Mouse (Mus musculus): ENCODE measurements at regions not wholly inside any gene's neighbourhood (a gene's known extent, or its start where the extent isn't known, plus 50 kb on each side); places are given as distances from the start of the nearest gene placed in this dataset.

DNA sequence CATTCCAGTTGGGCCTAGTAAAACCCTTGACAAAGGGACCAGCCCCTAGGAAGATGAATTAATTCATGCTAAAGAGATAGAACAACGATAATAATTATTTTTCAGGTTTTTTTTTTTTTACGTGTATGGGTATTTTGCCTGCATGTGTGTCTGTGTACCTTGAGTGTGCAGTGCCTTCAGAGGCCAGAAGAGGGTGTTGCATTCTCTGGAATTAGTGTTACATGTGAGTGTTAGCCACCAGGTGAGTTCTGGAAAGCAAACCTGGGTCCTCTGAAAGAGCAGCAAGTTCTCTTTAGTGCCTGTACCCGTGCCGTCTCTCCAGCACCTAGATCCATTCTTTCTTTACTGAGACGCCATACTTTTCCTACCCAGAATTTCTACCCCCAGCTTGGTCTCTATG lies 92.8 kb upstream of the Sox13 start:
- H3K36me3 ChIP-seq = no peaks in the 10 kb centered on the region
- no peak overlapping the region for H3K27ac ChIP-seq (replicated peaks)
- no peak overlapping the region for H3K4me2 ChIP-seq (replicated peaks)
- no peaks in the 10 kb centered on the region for H3K4me1 ChIP-seq
- H3K4me3 ChIP-seq (replicated peaks) = no peak overlapping the region
- no peak for ATAC-seq (ENCODE audit: insufficient number of reproducible peaks, low FRiP score, low TSS enrichment, low read depth)
- 94% methylated on average over 5 of the region's 5 CpGs for WGBS
- no peaks in the 10 kb centered on the region for H3K9me3 ChIP-seq (replicated peaks)
- H3K9ac ChIP-seq = no peak overlapping the region
- no peaks in the 10 kb centered on the region for H3K27me3 ChIP-seq

DNA sequence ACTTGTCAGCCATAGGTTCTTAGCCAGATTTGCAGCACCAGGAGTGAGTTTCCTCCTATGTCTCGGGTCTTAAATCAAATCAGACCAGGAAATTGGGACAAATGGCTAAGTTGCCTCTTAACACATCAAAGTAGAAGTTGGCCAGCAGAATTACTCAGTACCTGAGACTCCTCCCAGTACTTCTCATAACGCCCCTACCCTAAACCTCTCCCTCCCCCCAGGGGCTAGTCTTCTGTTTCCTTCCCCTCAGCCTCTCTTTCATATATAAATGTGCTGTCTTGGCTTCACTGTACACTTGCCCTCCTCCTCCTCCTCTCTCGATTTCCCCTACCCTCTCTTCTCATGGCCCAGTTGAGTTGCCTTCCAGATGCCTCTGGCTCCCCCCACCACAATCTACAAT lies 79.9 kb upstream of the Sox13 start:
- Histone ChIP-seq H3K36me3 (no peaks in the 10 kb centered on the region), H3K4me2 (replicated peaks) (no peak overlapping the region), H3K4me1 (no peaks in the 10 kb centered on the region; the same call in 1 of the 2 replicates), H3K27ac (replicated peaks) (no peak overlapping the region), H3K9me3 (replicated peaks) (no peaks in the 10 kb centered on the region), H3K9ac (no peak overlapping the region), H3K4me3 (replicated peaks) (no peak overlapping the region), H3K27me3 (no peaks in the 10 kb centered on the region)
- no peak for ATAC-seq (ENCODE audit: insufficient number of reproducible peaks, low FRiP score, low TSS enrichment, low read depth)
- 47% methylated on average over 3 of the region's 3 CpGs for WGBS

DNA sequence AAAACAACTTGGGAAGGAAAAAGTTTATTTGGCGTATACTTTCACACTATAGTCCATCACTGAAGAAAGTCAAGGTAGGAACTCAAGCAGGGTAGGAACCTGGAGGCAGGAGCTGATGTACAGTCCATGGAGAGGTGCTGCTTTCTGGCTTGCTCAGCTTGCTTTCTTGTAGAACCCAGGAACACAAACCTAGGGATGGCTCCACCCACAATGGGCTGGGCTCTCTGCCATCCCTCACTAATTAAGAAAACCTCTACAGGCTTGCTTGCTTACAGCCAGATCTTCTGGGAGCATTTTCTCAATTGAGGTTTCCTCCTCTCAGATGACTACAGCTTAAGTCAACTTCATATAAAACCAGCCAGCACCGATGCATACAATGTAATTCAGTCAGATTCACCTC lies 79.2 kb upstream of the Sox13 start:
- Histone ChIP-seq H3K27me3 (no peaks in the 10 kb centered on the region), H3K36me3 (no peaks in the 10 kb centered on the region), H3K4me3 (replicated peaks) (no peak overlapping the region), H3K27ac (replicated peaks) (no peak overlapping the region), H3K9ac (no peak overlapping the region), H3K4me1 (no peaks in the 10 kb centered on the region; the same call in 1 of the 2 replicates), H3K4me2 (replicated peaks) (no peak overlapping the region), H3K9me3 (replicated peaks) (no peaks in the 10 kb centered on the region)
- WGBS = 78% methylated on average over 2 of the region's 2 CpGs
- no peak for ATAC-seq (ENCODE audit: insufficient number of reproducible peaks, low FRiP score, low TSS enrichment, low read depth)

DNA sequence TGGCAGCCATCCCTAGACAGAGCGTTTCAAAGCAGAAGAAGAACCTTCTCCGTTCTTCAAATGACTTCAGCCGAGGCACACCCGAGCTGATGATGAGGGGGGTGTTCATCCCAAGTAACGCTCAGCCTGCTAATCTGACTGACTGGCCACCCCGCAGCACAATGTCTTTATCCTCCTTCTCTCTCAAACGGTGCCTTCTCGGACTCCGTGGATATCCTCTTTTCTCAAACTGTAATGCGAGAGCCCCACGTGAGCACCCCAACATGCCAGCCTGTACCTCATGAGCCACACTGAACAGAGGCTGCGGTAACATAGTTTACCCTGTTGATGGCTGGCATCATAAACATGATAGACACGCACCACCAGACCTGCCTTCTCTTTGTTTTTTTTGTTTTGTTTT lies 76.8 kb upstream of the Sox13 start:
- Histone ChIP-seq H3K4me1 (no peaks in the 10 kb centered on the region; the same call in 1 of the 2 replicates), H3K9me3 (replicated peaks) (no peaks in the 10 kb centered on the region), H3K27me3 (no peaks in the 10 kb centered on the region), H3K4me3 (replicated peaks) (no peak overlapping the region), H3K4me2 (replicated peaks) (no peak overlapping the region), H3K27ac (replicated peaks) (no peak overlapping the region), H3K9ac (no peak overlapping the region), H3K36me3 (no peaks in the 10 kb centered on the region)
- WGBS = 40% methylated on average over 13 of the region's 13 CpGs
- no peak for ATAC-seq (ENCODE audit: insufficient number of reproducible peaks, low FRiP score, low TSS enrichment, low read depth)

DNA sequence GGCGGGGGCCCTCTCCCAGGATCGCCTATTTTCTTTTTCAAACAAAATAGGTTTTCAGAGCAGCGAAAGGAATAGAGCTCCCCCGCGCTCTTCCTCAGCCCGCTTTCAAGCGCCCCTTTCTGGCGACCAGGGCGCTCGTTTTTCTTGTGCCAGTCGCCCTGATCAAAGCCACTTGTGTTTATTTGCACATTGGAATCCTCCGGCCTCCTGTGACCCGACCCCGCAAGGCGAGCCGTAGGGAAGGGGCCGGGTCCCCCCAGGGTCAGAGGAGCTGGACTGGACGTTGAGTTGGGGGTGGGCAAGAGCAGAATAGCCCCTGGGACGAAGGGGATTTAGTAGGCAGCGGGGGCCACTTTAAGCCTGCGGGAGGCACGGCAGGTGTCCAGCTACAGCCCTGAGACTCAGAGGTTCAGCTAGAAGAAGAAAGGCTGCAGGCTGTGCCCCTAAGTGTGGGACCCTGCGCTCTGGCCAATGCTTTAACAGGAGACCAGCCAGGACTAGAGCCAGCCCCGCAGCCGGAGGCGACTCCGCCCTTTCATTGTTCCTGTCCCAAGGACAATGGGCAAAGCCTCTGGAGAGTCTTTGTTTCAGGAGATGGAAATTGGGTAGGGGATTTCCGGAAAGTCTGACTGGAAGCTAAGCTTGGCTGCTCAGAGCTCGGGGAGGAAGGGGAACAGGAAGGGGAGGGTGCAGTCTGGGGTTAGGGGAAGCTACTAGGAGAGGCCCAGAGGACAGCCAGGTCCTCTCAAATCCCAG lies 69.0 kb upstream of the Sox13 start:
- peak overlapping the region; percentile 85 for H3K27ac ChIP-seq (replicated peaks)
- H3K36me3 ChIP-seq = no peaks in the 10 kb centered on the region
- peak overlapping the region; percentile 39 for H3K4me3 ChIP-seq (replicated peaks)
- 3% methylated on average over 29 of the region's 29 CpGs for WGBS
- H3K4me1 ChIP-seq = peaks cover 21% of the 10 kb centered on the region
- H3K4me2 ChIP-seq (replicated peaks) = peak overlapping the region; percentile 86
- ATAC-seq (ENCODE audit: insufficient number of reproducible peaks, low FRiP score, low TSS enrichment, low read depth) = peak; percentile 49
- no peaks in the 10 kb centered on the region for H3K27me3 ChIP-seq
- peak overlapping the region; percentile 37 for H3K9ac ChIP-seq
- H3K9me3 ChIP-seq (replicated peaks) = no peaks in the 10 kb centered on the region

DNA sequence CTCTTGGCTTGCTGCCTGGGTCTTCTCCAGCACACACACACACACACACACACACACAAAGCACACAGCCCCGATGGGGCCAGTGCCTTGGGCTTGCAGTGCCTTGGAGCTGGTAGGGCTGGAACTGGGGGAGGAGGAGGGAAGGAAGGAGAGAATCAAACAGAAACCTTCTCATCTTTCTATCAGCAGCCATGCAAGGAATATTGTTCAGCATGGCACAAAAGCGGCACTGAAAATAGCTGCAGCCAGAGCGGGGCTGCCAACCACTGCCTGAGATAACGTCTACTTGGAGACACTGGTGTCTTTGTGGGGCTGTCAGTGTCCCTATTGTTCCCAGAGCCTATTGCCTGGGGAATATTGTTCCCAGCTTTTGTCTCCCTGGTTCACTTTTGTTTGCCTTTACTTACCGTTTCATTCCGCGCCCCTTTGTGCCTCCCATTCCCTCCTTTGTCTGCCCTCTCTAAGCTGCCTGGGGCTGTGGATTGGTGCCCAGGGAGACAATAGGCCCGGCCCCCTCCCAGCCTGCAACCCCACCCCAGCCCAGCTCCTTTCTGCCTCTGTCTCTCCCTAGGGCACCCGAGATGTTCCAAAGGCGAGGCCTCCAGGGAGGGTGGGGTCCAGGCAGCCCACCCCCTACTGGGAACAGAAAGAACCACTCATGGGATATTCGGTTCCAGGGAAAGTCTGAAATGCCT lies 68.3 kb upstream of the Sox13 start:
- Histone ChIP-seq H3K4me3 (replicated peaks) (peak overlapping the region; percentile 39), H3K27ac (replicated peaks) (peak overlapping the region; percentile 85), H3K4me2 (replicated peaks) (peak overlapping the region; percentile 86), H3K27me3 (no peaks in the 10 kb centered on the region), H3K4me1 (peaks cover 21% of the 10 kb centered on the region), H3K36me3 (no peaks in the 10 kb centered on the region), H3K9ac (peak overlapping the region; percentile 37), H3K9me3 (replicated peaks) (no peaks in the 10 kb centered on the region)
- ATAC-seq (ENCODE audit: insufficient number of reproducible peaks, low FRiP score, low TSS enrichment, low read depth) = peak; percentile 90
- WGBS = 5% methylated on average over 11 of the region's 11 CpGs

DNA sequence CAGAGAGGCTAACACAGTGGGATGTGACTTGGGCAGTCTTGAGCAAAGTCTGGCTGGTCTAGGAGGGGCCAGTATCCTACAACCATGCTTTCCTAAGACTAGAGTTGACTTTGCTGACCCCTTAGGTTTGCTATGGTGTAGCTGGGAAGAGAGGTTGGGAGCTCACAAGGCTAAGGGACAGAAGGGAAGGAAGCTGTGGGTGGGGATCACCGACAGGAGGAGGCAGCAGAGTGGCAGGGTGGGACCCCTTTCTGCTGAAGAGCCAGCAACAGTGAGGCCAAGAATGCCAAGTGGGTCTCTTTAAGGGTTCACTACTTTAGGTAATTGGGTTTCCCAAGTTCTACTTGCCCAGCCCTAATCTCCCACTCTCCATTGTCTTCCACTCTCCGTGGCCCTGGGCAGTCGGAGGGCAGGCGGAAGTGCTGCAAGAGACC lies 67.7 kb upstream of the Sox13 start:
- Histone ChIP-seq H3K27ac (replicated peaks) (peak overlapping the region; percentile 85), H3K4me1 (peaks cover 21% of the 10 kb centered on the region), H3K9ac (no peak overlapping the region), H3K36me3 (no peaks in the 10 kb centered on the region), H3K4me3 (replicated peaks) (peak overlapping the region; percentile 39; the same call in 1 of the 2 replicates), H3K4me2 (replicated peaks) (peak overlapping the region; percentile 86), H3K27me3 (no peaks in the 10 kb centered on the region), H3K9me3 (replicated peaks) (no peaks in the 10 kb centered on the region)
- 25% methylated on average over 4 of the region's 4 CpGs for WGBS
- ATAC-seq (ENCODE audit: insufficient number of reproducible peaks, low FRiP score, low TSS enrichment, low read depth) = no peak

DNA sequence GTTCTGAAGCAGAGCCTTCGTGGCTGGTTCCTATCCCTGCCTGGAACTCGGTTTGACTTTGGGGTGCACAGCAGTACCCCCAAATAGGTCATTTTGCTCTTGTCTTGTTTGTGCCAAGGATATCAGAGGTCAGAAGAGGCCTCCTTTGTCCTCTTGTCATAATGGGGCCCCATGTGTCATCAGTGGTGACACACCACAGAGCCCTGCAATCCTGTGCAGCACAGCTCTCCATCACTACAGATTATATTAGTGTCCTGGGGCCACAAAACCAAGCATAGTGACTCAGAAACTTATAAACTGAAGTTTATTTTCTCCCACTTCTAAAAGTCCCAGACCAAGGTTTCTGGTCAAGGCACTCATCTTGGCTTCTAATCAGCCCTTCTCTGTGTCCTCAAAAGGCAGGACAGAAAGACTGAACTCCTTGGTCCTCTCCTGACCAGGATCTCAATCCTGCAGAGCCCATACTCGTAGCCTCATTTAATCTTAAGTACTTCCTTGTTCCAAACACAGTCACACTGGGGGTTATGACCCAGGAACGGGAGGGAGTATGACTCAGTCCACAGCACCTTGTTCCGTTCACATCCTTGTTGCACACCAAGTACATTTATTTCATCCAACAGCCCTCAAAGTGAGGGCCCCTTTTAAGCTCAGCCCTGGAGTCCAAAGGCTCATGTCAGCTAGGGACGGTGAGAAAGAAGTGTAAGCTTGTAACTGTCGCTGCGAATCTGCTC lies 63.2 kb upstream of the Sox13 start:
- H3K4me3 ChIP-seq (replicated peaks) = no peak overlapping the region
- 80% methylated on average over 8 of the region's 8 CpGs for WGBS
- H3K27ac ChIP-seq (replicated peaks) = no peak overlapping the region
- ATAC-seq (ENCODE audit: insufficient number of reproducible peaks, low FRiP score, low TSS enrichment, low read depth) = no peak
- H3K4me1 ChIP-seq = peaks cover 7% of the 10 kb centered on the region
- no peaks in the 10 kb centered on the region for H3K9me3 ChIP-seq (replicated peaks)
- no peak overlapping the region for H3K4me2 ChIP-seq (replicated peaks)
- H3K36me3 ChIP-seq = no peaks in the 10 kb centered on the region
- no peak overlapping the region for H3K9ac ChIP-seq
- H3K27me3 ChIP-seq = no peaks in the 10 kb centered on the region

DNA sequence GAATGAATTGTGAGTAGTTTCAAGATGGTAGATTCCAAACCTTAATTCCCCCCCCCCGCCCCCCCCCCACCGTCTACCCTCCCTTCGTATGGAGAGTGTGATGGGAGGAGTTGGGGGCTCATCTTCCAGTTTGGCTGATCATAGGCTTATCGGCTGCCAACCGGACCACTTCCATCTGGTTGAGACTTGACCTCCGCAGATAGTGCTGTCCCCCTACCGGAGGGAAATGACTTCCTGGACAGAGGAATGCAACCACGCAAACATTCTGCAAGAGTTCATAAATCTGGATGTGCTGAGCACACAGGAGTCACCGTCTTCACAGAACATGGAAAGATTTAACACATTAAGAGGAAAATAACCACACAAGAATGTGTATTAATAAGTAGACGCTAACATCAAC lies 62.2 kb upstream of the Sox13 start:
- no peak for ATAC-seq (ENCODE audit: insufficient number of reproducible peaks, low FRiP score, low TSS enrichment, low read depth)
- Histone ChIP-seq H3K4me1 (no peaks in the 10 kb centered on the region; the same call in 1 of the 2 replicates), H3K36me3 (no peaks in the 10 kb centered on the region), H3K4me2 (replicated peaks) (no peak overlapping the region), H3K9me3 (replicated peaks) (no peaks in the 10 kb centered on the region), H3K27ac (replicated peaks) (no peak overlapping the region), H3K27me3 (no peaks in the 10 kb centered on the region), H3K9ac (no peak overlapping the region), H3K4me3 (replicated peaks) (no peak overlapping the region)
- WGBS = 52% methylated on average over 10 of the region's 10 CpGs

DNA sequence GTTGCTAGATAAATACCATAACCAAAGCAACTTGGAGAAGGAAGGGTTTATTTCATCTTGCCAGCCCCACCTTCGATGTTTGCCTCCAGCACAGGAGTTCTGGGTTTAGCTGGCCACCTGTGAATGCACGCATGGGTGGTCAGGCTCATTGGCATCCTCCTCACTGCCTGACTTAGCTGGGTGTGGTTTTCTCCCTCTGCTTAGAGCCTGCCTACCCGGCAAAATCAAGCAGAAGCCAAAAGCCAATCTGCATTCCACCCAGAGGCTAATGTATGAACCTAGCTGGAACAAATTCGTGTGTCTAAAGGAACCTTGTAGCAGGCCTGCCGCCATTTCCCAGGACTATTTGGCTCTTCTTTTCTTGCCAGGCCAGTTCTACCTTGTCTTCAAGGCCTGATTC lies 58.7 kb upstream of the Sox13 start:
- no peaks in the 10 kb centered on the region; the same call in 1 of the 2 replicates for H3K4me1 ChIP-seq
- H3K27ac ChIP-seq (replicated peaks) = no peak overlapping the region
- no peaks in the 10 kb centered on the region for H3K27me3 ChIP-seq
- no peak overlapping the region for H3K9ac ChIP-seq
- 20% methylated on average over 5 of the region's 5 CpGs for WGBS
- no peak for ATAC-seq (ENCODE audit: insufficient number of reproducible peaks, low FRiP score, low TSS enrichment, low read depth)
- H3K36me3 ChIP-seq = no peaks in the 10 kb centered on the region
- H3K4me2 ChIP-seq (replicated peaks) = no peak overlapping the region
- H3K9me3 ChIP-seq (replicated peaks) = no peaks in the 10 kb centered on the region
- H3K4me3 ChIP-seq (replicated peaks) = no peak overlapping the region

DNA sequence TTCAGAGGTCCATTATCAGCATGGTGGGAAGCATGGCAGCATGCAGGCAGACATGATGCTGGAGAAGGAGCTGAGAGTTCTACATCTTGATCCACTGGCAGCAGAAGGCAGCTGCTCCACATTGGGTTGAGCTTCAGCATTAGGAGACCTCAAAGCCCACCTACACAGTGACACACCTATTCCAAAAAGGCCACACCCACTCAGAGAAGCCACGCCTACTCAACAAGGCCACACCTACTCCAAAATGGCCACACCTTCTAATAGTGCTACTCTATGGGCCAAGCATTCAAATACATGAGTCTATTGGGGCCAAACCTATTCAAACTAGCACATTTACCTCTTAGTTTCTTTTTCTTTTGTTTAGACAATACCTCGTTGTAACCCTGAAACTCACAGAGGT lies 50.4 kb upstream of the Sox13 start:
- Histone ChIP-seq H3K4me1 (no peaks in the 10 kb centered on the region), H3K4me3 (replicated peaks) (no peak overlapping the region), H3K9me3 (replicated peaks) (no peaks in the 10 kb centered on the region), H3K9ac (no peak overlapping the region), H3K27ac (replicated peaks) (no peak overlapping the region), H3K27me3 (no peaks in the 10 kb centered on the region), H3K4me2 (replicated peaks) (no peak overlapping the region), H3K36me3 (no peaks in the 10 kb centered on the region)
- ATAC-seq (ENCODE audit: insufficient number of reproducible peaks, low FRiP score, low TSS enrichment, low read depth) = no peak
- 63% methylated on average over 2 of the region's 2 CpGs for WGBS
